Mouse (Mus musculus) E14TG2a.4 (cell line): ENCODE data around the gene Ppfia4.

Experiments
- H3K27me3 ChIP-seq: 2 replicates; pipeline ENCODE4 v1.6.1; 2014; ENCODE audit warnings: low read length, control low read depth; ENCODE audit not compliant: insufficient read depth
- H3K36me3 ChIP-seq: 2 replicates; pipeline ENCODE4 v1.6.1; 2014; ENCODE audit warnings: low read length, control low read depth; ENCODE audit not compliant: insufficient read depth
- H3K4me1 ChIP-seq: replicated peaks from 2 replicates; pipeline ENCODE4 v1.6.1; 2014; ENCODE audit warnings: low read depth, low read length, control low read depth
- H3K4me3 ChIP-seq: replicated peaks from 2 replicates; pipeline ENCODE4 v1.5.1; 2014; ENCODE audit warnings: mild to moderate bottlenecking, low read length
- H3K9me3 ChIP-seq: 2 replicates; pipeline ENCODE4 v1.6.1; 2014; ENCODE audit warnings: low read length, control low read depth
- CTCF ChIP-seq: conservative IDR thresholded peaks from 2 replicates; pipeline ENCODE4 v1.5.1; 2014; ENCODE audit warnings: low read length
- NANOG ChIP-seq: IDR thresholded peaks from 2 replicates; pipeline ENCODE4 v1.6.1; 2014; ENCODE audit warnings: borderline replicate concordance, low read length, mixed read lengths
- POU5F1 ChIP-seq: IDR thresholded peaks from 2 replicates; pipeline ENCODE4 v1.6.1; 2014; ENCODE audit warnings: low read length, borderline replicate concordance

Ppfia4 gene

GRCm38 (mm10) chr1:134332770-134333271 lies at the start of gene Ppfia4:
Gene Ppfia4 (minus strand): TSS chr1:134332928.
- no peaks in the 10 kb centered on the region for H3K9me3 ChIP-seq
- H3K27me3 ChIP-seq: no peaks in the 10 kb centered on the region
- H3K36me3 ChIP-seq: peaks cover 7% of the 10 kb centered on the region; the same call in 1 of the 2 replicates
- peaks cover 49% of the 10 kb centered on the region for H3K4me1 ChIP-seq
- H3K4me3 ChIP-seq: no peak within 1 kb of the TSS
- no peak for TF ChIP-seq POU5F1
- no peak for TF ChIP-seq CTCF
- no peak for TF ChIP-seq NANOG

GRCm38 (mm10) chr1:134381795-134382625 lies 49.3 kb upstream of the Ppfia4 start:
- no peaks in the 10 kb centered on the region for H3K27me3 ChIP-seq
- H3K4me1 ChIP-seq: peaks cover 56% of the 10 kb centered on the region
- peaks cover 17% of the 10 kb centered on the region for H3K9me3 ChIP-seq
- no peak for TF ChIP-seq CTCF
- no peak for TF ChIP-seq POU5F1
- no peak for TF ChIP-seq NANOG
- no peaks in the 10 kb centered on the region for H3K36me3 ChIP-seq
- H3K4me3 ChIP-seq: peak overlapping the region; percentile 72

- H3K27me3 ChIP-seq: no peaks in the 10 kb centered on the region
- TF ChIP-seq NANOG (no peak), CTCF (no peak), POU5F1 (no peak)
- H3K9me3 ChIP-seq: peaks cover 14% of the 10 kb centered on the region
- H3K36me3 ChIP-seq: no peaks in the 10 kb centered on the region
- H3K4me3 ChIP-seq: peak overlapping the region; percentile 72
- H3K4me1 ChIP-seq: peaks cover 56% of the 10 kb centered on the region
Observed at GRCm38 (mm10) chr1:134381051-134381450, 48.3 kb upstream of the Ppfia4 start.

- 0 out of 2 replicates have a peak, but pooled peaks cover 3% of the 10 kb centered on the region for H3K4me1 ChIP-seq
- H3K9me3 ChIP-seq: peaks cover 27% of the 10 kb centered on the region
- TF ChIP-seq NANOG (no peak), CTCF (no peak), POU5F1 (no peak)
- no peaks in the 10 kb centered on the region for H3K36me3 ChIP-seq
- no peak overlapping the region for H3K4me3 ChIP-seq
- no peaks in the 10 kb centered on the region for H3K27me3 ChIP-seq
Observed at GRCm38 (mm10) chr1:134374124-134374523, 41.4 kb upstream of the Ppfia4 start.

- no peak overlapping the region for H3K4me3 ChIP-seq
- no peaks in the 10 kb centered on the region for H3K36me3 ChIP-seq
- no peaks in the 10 kb centered on the region for H3K27me3 ChIP-seq
- H3K9me3 ChIP-seq: peaks cover 29% of the 10 kb centered on the region
- 0 out of 2 replicates have a peak, but pooled peaks cover 2% of the 10 kb centered on the region for H3K4me1 ChIP-seq
- peak; percentile 44 for TF ChIP-seq CTCF
- TF ChIP-seq POU5F1: no peak
Observed at GRCm38 (mm10) chr1:134368777-134369337, 36.1 kb upstream of the Ppfia4 start.

GRCm38 (mm10) chr1:134365491-134365890 lies 32.8 kb upstream of the Ppfia4 start:
- H3K36me3 ChIP-seq: peaks cover 2% of the 10 kb centered on the region
- peaks cover 17% of the 10 kb centered on the region for H3K4me1 ChIP-seq
- H3K27me3 ChIP-seq: no peaks in the 10 kb centered on the region
- peaks cover 15% of the 10 kb centered on the region for H3K9me3 ChIP-seq
- no peak overlapping the region for H3K4me3 ChIP-seq
- TF ChIP-seq NANOG: no peak
- no peak for TF ChIP-seq POU5F1
- no peak for TF ChIP-seq CTCF

- Histone ChIP-seq H3K9me3 (no peaks in the 10 kb centered on the region), H3K4me3 (no peak overlapping the region), H3K4me1 (peaks cover 33% of the 10 kb centered on the region), H3K36me3 (peaks cover 25% of the 10 kb centered on the region), H3K27me3 (no peaks in the 10 kb centered on the region)
- TF ChIP-seq POU5F1 (no peak), CTCF (no peak), NANOG (no peak)
Observed at GRCm38 (mm10) chr1:134363194-134363593, 30.5 kb upstream of the Ppfia4 start.

- no peaks in the 10 kb centered on the region for H3K9me3 ChIP-seq
- H3K4me1 ChIP-seq: peaks cover 36% of the 10 kb centered on the region
- no peaks in the 10 kb centered on the region for H3K27me3 ChIP-seq
- peak within 1 kb of the TSS; percentile 94 for H3K4me3 ChIP-seq
- TF ChIP-seq POU5F1: no peak
- no peak for TF ChIP-seq CTCF
- TF ChIP-seq NANOG: no peak
- H3K36me3 ChIP-seq: peaks cover 39% of the 10 kb centered on the region
Observed at GRCm38 (mm10) chr1:134361857-134362212, 29.1 kb upstream of the Ppfia4 start, which contains the start of gene Tmem183a. Gene Tmem183a (minus strand): TSS chr1:134361979.
